Mouse (Mus musculus) neural tube, embryonic 13.5 days (tissue): ENCODE measurements around the gene Tmem59. TPM values are rescaled to one million over a fixed set of nuclear protein-coding genes. Genes with fewer than 3 reads are reported as not detected.
A peak's percentile ranks its signal among the peaks of the same experiment; 100 is the strongest.

ENCODE experiments used
- ATAC-seq: fragments of 200-750 bp; cut with Nextera tagmentation; 2 replicates; pipeline ENCODE4 v1.8.0; 2017; ENCODE audit warnings: low read depth, mild to moderate bottlenecking, moderate TSS enrichment, moderate library complexity
- H3K27ac ChIP-seq: fragments of 300-500 bp; sonication (generic); replicated peaks from 2 replicates; pipeline ENCODE4 v1.5.1; 2015; ENCODE audit warnings: moderate library complexity, mild to moderate bottlenecking, inconsistent platforms
- H3K27me3 ChIP-seq: fragments of 300-500 bp; sonication (generic); 2 replicates; pipeline ENCODE4 v1.6.1; 2015; ENCODE audit warnings: mild to moderate bottlenecking, inconsistent platforms
- H3K36me3 ChIP-seq: fragments of 300-500 bp; sonication (generic); 2 replicates; pipeline ENCODE4 v1.6.1; 2015; ENCODE audit warnings: mild to moderate bottlenecking, inconsistent platforms
- H3K4me1 ChIP-seq: fragments of 300-500 bp; sonication (generic); replicated peaks from 2 replicates; pipeline ENCODE4 v1.6.1; 2015; ENCODE audit warnings: inconsistent platforms
- H3K4me2 ChIP-seq: fragments of 300-500 bp; sonication (generic); 2 replicates; pipeline ENCODE4 v1.6.1; 2015; ENCODE audit warnings: inconsistent platforms, mild to moderate bottlenecking, moderate library complexity
- H3K4me3 ChIP-seq: fragments of 300-500 bp; sonication (generic); 2 replicates; pipeline ENCODE4 v1.5.1; 2015; ENCODE audit warnings: mild to moderate bottlenecking, inconsistent platforms
- H3K9ac ChIP-seq: fragments of 300-500 bp; sonication (generic); 2 replicates; pipeline ENCODE4 v1.6.1; 2015; ENCODE audit warnings: moderate library complexity, mild to moderate bottlenecking, inconsistent platforms
- H3K9me3 ChIP-seq: fragments of 300-500 bp; sonication (generic); 2 replicates; pipeline ENCODE4 v1.6.1; 2016; ENCODE audit warnings: inconsistent platforms
- WGBS: fragments of 180-500 bp; shearing (Covaris S2); methylation state at CpG from one replicate; pipeline ENCODE4 v1.1.7; 2015; 5-methylcytosine and 5-hydroxymethylcytosine counted together
- polyA plus RNA-seq: library from polyadenylated mRNA; unstranded; fragments of >200 nt; fragmentation: Nextera tagmentation; extraction: Ambion mirVana; gene quantifications from 2 replicates; pipeline ENCODE4 v1.2.1, GENCODE M21; 2015

The Tmem59 gene
- polyA plus RNA-seq = 441 and 449 TPM in 2 replicates

- Histone ChIP-seq H3K9ac (peak within 1 kb of the TSS; percentile 94), H3K36me3 (peaks cover 17% of the 10 kb centered on the region), H3K27ac (peak within 1 kb of the TSS; percentile 99), H3K9me3 (no peaks in the 10 kb centered on the region), H3K27me3 (no peaks in the 10 kb centered on the region), H3K4me1 (peaks cover 47% of the 10 kb centered on the region), H3K4me2 (peak within 1 kb of the TSS; percentile 65), H3K4me3 (peak within 1 kb of the TSS; percentile 95)
- WGBS = under 1% methylated on average over 47 of the region's 49 CpGs
- ATAC-seq = peak; percentile 94
Measured at GRCm38 (mm10) chr4:107178182-107178829, at the start of gene Tmem59. TSS of gene Tmem59 (plus strand) at chr4:107178399.

GRCm38 (mm10) chr4:107129373-107129772, 48.8 kb upstream of the Tmem59 start:
- Histone ChIP-seq H3K4me3 (no peak overlapping the region), H3K4me2 (no peak overlapping the region), H3K27ac (no peak overlapping the region), H3K4me1 (peaks cover 61% of the 10 kb centered on the region), H3K27me3 (no peaks in the 10 kb centered on the region), H3K9me3 (no peaks in the 10 kb centered on the region), H3K36me3 (no peaks in the 10 kb centered on the region), H3K9ac (no peak overlapping the region)
- 77% methylated on average over 8 of the region's 8 CpGs for WGBS
- no peak for ATAC-seq

- Histone ChIP-seq H3K27me3 (no peaks in the 10 kb centered on the region), H3K4me3 (no peak overlapping the region), H3K9me3 (no peaks in the 10 kb centered on the region), H3K36me3 (no peaks in the 10 kb centered on the region), H3K4me2 (no peak overlapping the region), H3K4me1 (peaks cover 58% of the 10 kb centered on the region), H3K27ac (0 out of 2 replicates have a peak overlapping the region, but pooled peaks have one; percentile 28), H3K9ac (no peak overlapping the region)
- no peak for ATAC-seq
- WGBS = 19% methylated on average over 9 of the region's 9 CpGs
Measured at GRCm38 (mm10) chr4:107130534-107130933, 47.7 kb upstream of the Tmem59 start.

GRCm38 (mm10) chr4:107134891-107135290, 43.3 kb upstream of the Tmem59 start:
- Histone ChIP-seq H3K9ac (no peak overlapping the region), H3K4me3 (no peak overlapping the region), H3K27ac (no peak overlapping the region), H3K36me3 (no peaks in the 10 kb centered on the region), H3K4me2 (no peak overlapping the region), H3K27me3 (no peaks in the 10 kb centered on the region), H3K4me1 (peaks cover 59% of the 10 kb centered on the region), H3K9me3 (no peaks in the 10 kb centered on the region)
- ATAC-seq = no peak
- WGBS = 96% methylated on average over 3 of the region's 3 CpGs

GRCm38 (mm10) chr4:107135663-107136062, 42.5 kb upstream of the Tmem59 start:
- H3K27ac ChIP-seq = no peak overlapping the region
- H3K9me3 ChIP-seq = no peaks in the 10 kb centered on the region
- no peaks in the 10 kb centered on the region for H3K36me3 ChIP-seq
- H3K27me3 ChIP-seq = no peaks in the 10 kb centered on the region
- 74% methylated on average over 5 of the region's 5 CpGs for WGBS
- no peak overlapping the region for H3K9ac ChIP-seq
- H3K4me3 ChIP-seq = no peak overlapping the region
- ATAC-seq = no peak
- peaks cover 60% of the 10 kb centered on the region for H3K4me1 ChIP-seq
- no peak overlapping the region for H3K4me2 ChIP-seq

GRCm38 (mm10) chr4:107136531-107136930, 41.7 kb upstream of the Tmem59 start:
- Histone ChIP-seq H3K4me3 (no peak overlapping the region), H3K27me3 (no peaks in the 10 kb centered on the region), H3K4me2 (no peak overlapping the region), H3K9me3 (no peaks in the 10 kb centered on the region), H3K27ac (no peak overlapping the region), H3K4me1 (peaks cover 56% of the 10 kb centered on the region), H3K9ac (no peak overlapping the region), H3K36me3 (no peaks in the 10 kb centered on the region)
- no peak for ATAC-seq
- 60% methylated on average over 3 of the region's 3 CpGs for WGBS

GRCm38 (mm10) chr4:107138948-107139835, 39.0 kb upstream of the Tmem59 start:
- Histone ChIP-seq H3K9me3 (no peaks in the 10 kb centered on the region), H3K36me3 (0 out of 2 replicates have a peak, but pooled peaks cover 4% of the 10 kb centered on the region), H3K27ac (peak overlapping the region; percentile 75), H3K4me1 (peaks cover 61% of the 10 kb centered on the region), H3K9ac (peak overlapping the region; percentile 31; the same call in 1 of the 2 replicates), H3K27me3 (no peaks in the 10 kb centered on the region), H3K4me2 (no peak overlapping the region), H3K4me3 (no peak overlapping the region)
- 38% methylated on average over 37 of the region's 37 CpGs for WGBS
- ATAC-seq = peak; percentile 54

GRCm38 (mm10) chr4:107139836-107140631, 38.2 kb upstream of the Tmem59 start:
- no peaks in the 10 kb centered on the region for H3K27me3 ChIP-seq
- no peak overlapping the region for H3K4me2 ChIP-seq
- 0 out of 2 replicates have a peak, but pooled peaks cover 4% of the 10 kb centered on the region for H3K36me3 ChIP-seq
- WGBS = 28% methylated on average over 13 of the region's 13 CpGs
- peak overlapping the region; percentile 75 for H3K27ac ChIP-seq
- no peak for ATAC-seq
- no peak overlapping the region for H3K4me3 ChIP-seq
- no peaks in the 10 kb centered on the region for H3K9me3 ChIP-seq
- peaks cover 66% of the 10 kb centered on the region for H3K4me1 ChIP-seq
- H3K9ac ChIP-seq = peak overlapping the region; percentile 31

- Histone ChIP-seq H3K27me3 (no peaks in the 10 kb centered on the region), H3K4me3 (no peak overlapping the region), H3K4me1 (peaks cover 34% of the 10 kb centered on the region), H3K9ac (no peak overlapping the region), H3K36me3 (peaks cover 22% of the 10 kb centered on the region), H3K9me3 (no peaks in the 10 kb centered on the region), H3K27ac (no peak overlapping the region), H3K4me2 (no peak overlapping the region)
- no peak for ATAC-seq
- 86% methylated on average over 8 of the region's 8 CpGs for WGBS
Measured at GRCm38 (mm10) chr4:107143511-107143910, 34.7 kb upstream of the Tmem59 start.

- 81% methylated on average over 6 of the region's 6 CpGs for WGBS
Measured at GRCm38 (mm10) chr4:107150991-107151390, 27.2 kb upstream of the Tmem59 start.

GRCm38 (mm10) chr4:107152571-107152970, 25.6 kb upstream of the Tmem59 start:
- Histone ChIP-seq H3K9ac (no peak overlapping the region), H3K27me3 (no peaks in the 10 kb centered on the region), H3K4me3 (no peak overlapping the region), H3K4me1 (no peaks in the 10 kb centered on the region), H3K9me3 (no peaks in the 10 kb centered on the region), H3K27ac (no peak overlapping the region), H3K4me2 (no peak overlapping the region), H3K36me3 (0 out of 2 replicates have a peak, but pooled peaks cover 7% of the 10 kb centered on the region)
- ATAC-seq = no peak
- WGBS = 83% methylated on average over 8 of the region's 8 CpGs

More at GRCm38 (mm10) chr4:107150991-107151390, 27.2 kb upstream of the Tmem59 start:
- H3K27me3 ChIP-seq = no peaks in the 10 kb centered on the region
- H3K9ac ChIP-seq = no peak overlapping the region
- no peaks in the 10 kb centered on the region for H3K9me3 ChIP-seq
- H3K36me3 ChIP-seq = peaks cover 15% of the 10 kb centered on the region
- no peak for ATAC-seq
- no peak overlapping the region for H3K4me2 ChIP-seq
- H3K27ac ChIP-seq = no peak overlapping the region
- H3K4me1 ChIP-seq = no peaks in the 10 kb centered on the region
- H3K4me3 ChIP-seq = no peak overlapping the region
